14 mouse cellular contexts compared by ENCODE assay signal in genomic region chr6:50295136-50295535, GRCm38 (mm10).
"Had no signal": no experiment of that assay in that cellular context is flagged by ENCODE, and none has a peak within 500 bp of the region (broad histone marks: within the 10 kb centered on the region; RNA-seq: fewer than 3 reads in every experiment).

No protein-coding gene starts in this region.

- H3K4me2 ChIP-seq: limb, embryonic 15.5 days; liver, embryonic 12.5 days; lung, embryonic 14.5 days; midbrain, embryonic 15.5 days; neural tube, embryonic 13.5 days had no signal

- H3K9ac ChIP-seq: limb, embryonic 15.5 days; liver, embryonic 12.5 days; lung, embryonic 14.5 days; midbrain, embryonic 15.5 days; neural tube, embryonic 13.5 days had no signal

- DNase-seq: kidney, adult 9 months; kidney, postnatal 36 days; layer of hippocampus, adult 9-11 months; layer of hippocampus, postnatal 36 days; lung, embryonic 14.5 days; lung, postnatal 10 days; lung, postnatal 4 days; retina, postnatal 1 day; thymus, postnatal 36 days had no signal

- H3K36me3 ChIP-seq: limb, embryonic 15.5 days; liver, embryonic 12.5 days; midbrain, embryonic 15.5 days; neural tube, embryonic 13.5 days had no signal

- H3K27ac ChIP-seq: kidney, postnatal 0 days; limb, embryonic 15.5 days; liver, embryonic 12.5 days; midbrain, embryonic 15.5 days; neural tube, embryonic 13.5 days had no signal

- ATAC-seq: liver, embryonic 12.5 days; midbrain, embryonic 15.5 days had no signal

- H3K27me3 ChIP-seq: limb, embryonic 15.5 days; liver, embryonic 12.5 days; midbrain, embryonic 15.5 days; neural tube, embryonic 13.5 days had no signal

- H3K9me3 ChIP-seq: limb, embryonic 15.5 days; liver, embryonic 12.5 days; midbrain, embryonic 15.5 days; neural tube, embryonic 13.5 days had no signal

- H3K4me1 ChIP-seq: limb, embryonic 15.5 days; midbrain, embryonic 15.5 days had no signal

- H3K4me3 ChIP-seq: limb, embryonic 15.5 days; liver, embryonic 12.5 days; midbrain, embryonic 15.5 days; neural tube, embryonic 13.5 days had no signal
